Mouse (Mus musculus) forebrain, embryonic 12.5 days (tissue): ENCODE data around the gene Sdc1. TPM values are rescaled to one million over a fixed set of nuclear protein-coding genes. Genes with fewer than 3 reads are reported as not detected.

Experiments used
- ATAC-seq: fragments of 200-750 bp; cut with Nextera tagmentation; 2 replicates; pipeline ENCODE4 v1.8.0; 2017; ENCODE audit warnings: moderate TSS enrichment; ENCODE audit not compliant: low FRiP score
- H3K27ac ChIP-seq: fragments of 300-500 bp; sonication (generic); 2 replicates; pipeline ENCODE4 v1.5.1; 2016; ENCODE audit warnings: mild to moderate bottlenecking
- H3K27me3 ChIP-seq: fragments of 300-500 bp; sonication (generic); 2 replicates; pipeline ENCODE4 v1.6.1; 2016; ENCODE audit warnings: mild to moderate bottlenecking
- H3K36me3 ChIP-seq: fragments of 300-500 bp; sonication (generic); replicated peaks from 2 replicates; pipeline ENCODE4 v1.6.1; 2016; ENCODE audit warnings: mild to moderate bottlenecking
- H3K4me1 ChIP-seq: fragments of 300-500 bp; sonication (generic); 2 replicates; pipeline ENCODE4 v1.6.1; 2016
- H3K4me2 ChIP-seq: fragments of 300-500 bp; sonication (generic); 2 replicates; pipeline ENCODE4 v1.6.1; 2016; ENCODE audit warnings: mild to moderate bottlenecking, moderate library complexity
- H3K4me3 ChIP-seq: fragments of 300-500 bp; sonication (generic); replicated peaks from 2 replicates; pipeline ENCODE4 v1.5.1; 2016; ENCODE audit warnings: mild to moderate bottlenecking
- H3K9ac ChIP-seq: fragments of 300-500 bp; sonication (generic); 2 replicates; pipeline ENCODE4 v1.6.1; 2016; ENCODE audit warnings: mild to moderate bottlenecking
- H3K9me3 ChIP-seq: fragments of 300-500 bp; sonication (generic); 2 replicates; pipeline ENCODE4 v1.6.1; 2016
- WGBS: fragments of 180-500 bp; shearing (Covaris S2); methylation state at CpG from one replicate; pipeline ENCODE4 v1.1.7; 2016; 5-methylcytosine and 5-hydroxymethylcytosine counted together
- polyA plus RNA-seq: library from polyadenylated mRNA; unstranded; fragments of >200 nt; fragmentation: Nextera tagmentation; extraction: Ambion mirVana; gene quantifications from 2 replicates; pipeline ENCODE4 v1.2.1, GENCODE M21; 2016

Sdc1 gene
- polyA plus RNA-seq, 1 experiment from 2014 or later: 72.7 TPM

DNA sequence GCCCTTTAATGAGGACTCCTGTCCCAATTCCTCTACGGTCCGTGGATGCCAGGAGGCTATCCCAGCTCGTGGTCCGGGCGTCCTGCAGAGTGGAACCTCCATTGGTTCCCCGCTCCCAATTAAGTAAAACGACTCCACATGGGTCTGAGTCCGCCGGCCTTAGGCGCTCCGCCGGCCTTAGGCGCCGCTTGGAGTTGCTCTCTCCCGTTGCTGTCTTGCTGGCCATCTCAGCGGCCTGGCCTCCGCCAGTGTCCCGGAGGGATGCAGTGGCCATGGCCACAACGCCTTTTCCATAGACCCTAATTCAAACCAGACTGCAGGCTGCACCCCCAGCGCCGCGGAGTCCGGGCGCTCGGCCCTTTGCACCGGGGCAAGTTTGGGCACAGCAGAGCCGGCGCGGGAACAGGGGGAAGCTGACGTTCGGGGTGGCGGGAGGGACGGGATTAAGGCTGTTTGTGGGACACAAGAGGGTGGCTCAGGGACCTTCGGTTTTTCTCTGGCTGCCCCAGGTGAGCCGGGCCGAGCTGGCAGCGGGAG, 789 bp downstream of the Sdc1 start:
- Histone ChIP-seq H3K4me3 (peak overlapping the region; percentile 74), H3K9ac (peak overlapping the region; percentile 81), H3K36me3 (no peaks in the 10 kb centered on the region), H3K9me3 (no peaks in the 10 kb centered on the region), H3K27ac (peak overlapping the region; percentile 80), H3K27me3 (no peaks in the 10 kb centered on the region), H3K4me2 (peak overlapping the region; percentile 91), H3K4me1 (peaks cover 14% of the 10 kb centered on the region)
- no peak; the same call in 1 of the 2 replicates for ATAC-seq
- WGBS: under 1% methylated on average over 37 of the region's 37 CpGs

DNA sequence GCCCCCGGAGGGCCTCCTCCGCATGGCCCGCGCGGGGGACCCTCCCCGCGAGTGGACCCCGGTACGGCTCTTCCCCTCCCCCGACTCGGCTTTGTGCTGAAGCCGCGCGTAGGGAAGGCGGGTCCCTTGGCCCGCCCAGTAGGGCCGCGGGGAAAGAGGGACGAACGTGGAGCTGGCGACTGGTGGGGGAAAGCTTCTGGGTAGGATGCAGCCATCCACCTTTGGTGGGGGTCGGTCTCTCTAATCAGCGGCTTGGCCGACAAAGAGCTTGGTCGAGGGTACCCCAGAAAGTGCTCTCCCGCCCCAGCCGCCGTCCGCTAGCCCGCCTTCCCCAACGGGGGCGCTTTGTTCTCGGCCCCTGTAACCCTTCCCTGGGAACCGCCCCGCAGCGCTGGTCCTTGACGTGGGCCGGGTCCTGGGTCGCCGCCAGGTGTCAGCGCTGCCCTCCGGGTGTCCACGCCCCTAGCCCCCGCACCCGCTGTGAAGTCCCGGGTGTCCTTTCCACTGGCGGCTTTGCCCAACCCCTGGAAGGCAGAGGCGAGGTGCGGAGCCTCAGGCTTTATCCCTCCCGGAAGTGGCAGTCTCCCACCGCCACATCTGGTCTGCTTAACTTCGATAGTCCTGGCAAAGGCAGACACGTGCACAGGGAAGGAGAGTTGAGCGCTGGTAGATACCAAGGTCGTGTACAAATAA, 1.5 kb downstream of the Sdc1 start:
- peak overlapping the region; percentile 80 for H3K27ac ChIP-seq
- H3K4me1 ChIP-seq: peaks cover 14% of the 10 kb centered on the region
- H3K9ac ChIP-seq: peak overlapping the region; percentile 81
- no peaks in the 10 kb centered on the region for H3K9me3 ChIP-seq
- H3K4me2 ChIP-seq: peak overlapping the region; percentile 91
- H3K36me3 ChIP-seq: no peaks in the 10 kb centered on the region
- ATAC-seq: peak; percentile 55
- H3K27me3 ChIP-seq: no peaks in the 10 kb centered on the region
- H3K4me3 ChIP-seq: peak overlapping the region; percentile 74
- WGBS: under 1% methylated on average over 50 of the region's 55 CpGs

- H3K4me2 ChIP-seq: peak overlapping the region; percentile 91
- H3K27ac ChIP-seq: no peak overlapping the region
- no peaks in the 10 kb centered on the region for H3K27me3 ChIP-seq
- peak overlapping the region; percentile 81 for H3K9ac ChIP-seq
- no peaks in the 10 kb centered on the region for H3K36me3 ChIP-seq
- H3K4me3 ChIP-seq: peak overlapping the region; percentile 74
- H3K4me1 ChIP-seq: peaks cover 14% of the 10 kb centered on the region
- 28% methylated on average over 6 of the region's 6 CpGs for WGBS
- no peaks in the 10 kb centered on the region for H3K9me3 ChIP-seq
- no peak for ATAC-seq
These were observed 2.2 kb downstream of the Sdc1 start for GRCm38 (mm10) chr12:8773336-8773735.

- Histone ChIP-seq H3K4me2 (peak overlapping the region; percentile 91), H3K4me3 (0 out of 2 replicates have a peak overlapping the region, but pooled peaks have one; percentile 74), H3K4me1 (peaks cover 14% of the 10 kb centered on the region), H3K9ac (0 out of 2 replicates have a peak overlapping the region, but pooled peaks have one; percentile 33), H3K27me3 (no peaks in the 10 kb centered on the region), H3K36me3 (no peaks in the 10 kb centered on the region), H3K27ac (no peak overlapping the region), H3K9me3 (no peaks in the 10 kb centered on the region)
- ATAC-seq: no peak
These were observed 3.1 kb downstream of the Sdc1 start for GRCm38 (mm10) chr12:8774183-8774582.

- 95% methylated on average over 7 of the region's 7 CpGs for WGBS
- Histone ChIP-seq H3K4me3 (no peak overlapping the region), H3K9me3 (no peaks in the 10 kb centered on the region), H3K27ac (no peak overlapping the region), H3K4me2 (no peak overlapping the region), H3K36me3 (no peaks in the 10 kb centered on the region), H3K4me1 (peaks cover 19% of the 10 kb centered on the region), H3K9ac (no peak overlapping the region), H3K27me3 (no peaks in the 10 kb centered on the region)
- ATAC-seq: no peak
These were observed 5.1 kb downstream of the Sdc1 start for GRCm38 (mm10) chr12:8776206-8776605.

DNA sequence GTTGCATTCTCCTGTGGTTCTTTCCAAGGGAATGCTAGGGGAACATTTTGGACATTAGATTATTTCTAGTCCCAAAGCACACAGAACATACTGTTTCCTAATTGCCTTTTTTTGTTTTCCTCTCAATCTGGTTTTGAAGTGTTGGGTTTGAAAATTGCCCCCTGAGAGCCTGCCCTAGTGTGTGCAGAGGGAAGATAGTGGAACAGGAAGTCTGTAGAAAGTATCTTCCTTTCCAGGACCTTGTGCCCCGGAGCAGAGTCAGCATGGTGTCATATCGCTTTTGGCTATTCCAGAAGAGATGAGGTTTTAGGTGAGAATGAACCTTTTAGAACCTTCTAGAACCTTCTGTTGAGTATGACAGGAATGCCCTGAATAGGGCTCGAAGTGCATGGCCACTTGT, 5.6 kb downstream of the Sdc1 start:
- 91% methylated on average over 3 of the region's 3 CpGs for WGBS
- no peak overlapping the region for H3K9ac ChIP-seq
- no peaks in the 10 kb centered on the region for H3K9me3 ChIP-seq
- H3K27ac ChIP-seq: no peak overlapping the region
- no peak for ATAC-seq
- H3K4me2 ChIP-seq: no peak overlapping the region
- no peaks in the 10 kb centered on the region for H3K36me3 ChIP-seq
- peaks cover 19% of the 10 kb centered on the region for H3K4me1 ChIP-seq
- no peaks in the 10 kb centered on the region for H3K27me3 ChIP-seq
- no peak overlapping the region for H3K4me3 ChIP-seq

DNA sequence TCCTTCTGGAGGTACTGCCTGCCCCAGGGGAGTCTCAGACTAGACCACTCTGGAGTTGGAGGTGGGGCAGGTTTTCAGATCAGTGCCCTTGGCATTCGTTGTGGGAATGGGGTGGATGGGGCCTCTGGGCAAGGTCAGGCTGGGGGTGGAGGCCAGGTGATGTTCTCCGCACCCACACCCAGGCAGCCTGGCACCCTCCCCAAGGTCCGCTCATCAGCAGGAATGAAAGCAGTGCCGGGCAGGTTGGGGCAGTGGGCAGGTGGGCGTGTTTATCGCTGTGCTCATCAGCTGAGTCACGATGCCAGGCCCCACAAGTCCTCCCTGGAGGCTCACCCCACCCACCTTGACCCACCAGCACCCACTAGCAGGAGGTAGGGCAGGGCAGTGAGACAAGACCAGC, 7.0 kb downstream of the Sdc1 start:
- WGBS: 86% methylated on average over 7 of the region's 7 CpGs
- Histone ChIP-seq H3K9ac (no peak overlapping the region), H3K4me1 (peaks cover 18% of the 10 kb centered on the region), H3K27ac (no peak overlapping the region), H3K36me3 (no peaks in the 10 kb centered on the region), H3K9me3 (no peaks in the 10 kb centered on the region), H3K27me3 (no peaks in the 10 kb centered on the region), H3K4me3 (no peak overlapping the region), H3K4me2 (no peak overlapping the region)
- no peak for ATAC-seq

DNA sequence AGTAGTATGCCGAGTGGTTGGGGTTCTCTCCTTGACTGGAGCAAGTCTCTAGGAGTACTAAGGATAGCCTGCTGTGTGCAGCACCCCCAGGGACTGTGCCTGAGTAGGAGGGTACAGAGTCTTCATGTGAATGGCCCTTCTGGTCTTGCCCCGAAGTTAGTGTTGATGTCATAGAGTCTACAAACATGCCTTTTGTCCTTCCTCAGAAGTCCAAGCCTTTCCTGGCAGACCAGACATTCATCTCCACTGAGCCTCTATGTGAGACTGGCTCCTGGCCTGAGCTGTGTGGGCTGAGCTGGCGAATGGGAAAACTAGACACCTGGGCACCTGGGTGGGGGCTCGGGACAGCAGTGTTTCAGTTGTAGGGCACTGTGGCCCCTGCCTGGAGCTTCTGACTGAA, 8.7 kb downstream of the Sdc1 start:
- Histone ChIP-seq H3K27me3 (no peaks in the 10 kb centered on the region), H3K4me1 (peaks cover 7% of the 10 kb centered on the region), H3K27ac (no peak overlapping the region), H3K4me3 (no peak overlapping the region), H3K9ac (no peak overlapping the region), H3K36me3 (no peaks in the 10 kb centered on the region), H3K4me2 (no peak overlapping the region), H3K9me3 (no peaks in the 10 kb centered on the region)
- WGBS: 75% methylated on average over 4 of the region's 4 CpGs
- no peak for ATAC-seq

DNA sequence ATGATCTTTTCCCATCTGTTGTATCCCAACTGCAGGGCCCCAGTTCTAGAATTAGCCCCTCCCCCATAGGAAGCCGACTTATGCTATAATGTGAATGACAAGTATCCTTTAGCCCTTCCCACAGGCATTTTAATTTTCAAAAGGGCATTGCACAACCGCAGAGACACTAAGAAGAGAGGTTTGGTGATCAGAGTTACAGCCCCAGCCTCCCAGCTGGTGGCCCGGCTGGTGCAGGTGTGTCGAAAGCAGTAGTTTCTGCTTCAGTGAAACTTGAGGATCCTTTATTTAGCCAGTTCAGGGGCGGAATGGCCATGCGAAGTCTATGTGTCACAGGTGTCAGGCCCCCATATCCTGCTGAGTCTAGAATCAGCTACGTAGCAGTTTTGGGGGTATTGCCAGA, 10.0 kb downstream of the Sdc1 start:
- H3K4me3 ChIP-seq: no peak overlapping the region
- H3K27me3 ChIP-seq: no peaks in the 10 kb centered on the region
- H3K9ac ChIP-seq: no peak overlapping the region
- 80% methylated on average over 7 of the region's 7 CpGs for WGBS
- ATAC-seq: no peak
- H3K9me3 ChIP-seq: no peaks in the 10 kb centered on the region
- H3K4me1 ChIP-seq: peaks cover 7% of the 10 kb centered on the region
- no peaks in the 10 kb centered on the region for H3K36me3 ChIP-seq
- no peak overlapping the region for H3K27ac ChIP-seq
- H3K4me2 ChIP-seq: no peak overlapping the region

- no peaks in the 10 kb centered on the region for H3K27me3 ChIP-seq
- no peak overlapping the region for H3K4me3 ChIP-seq
- H3K9ac ChIP-seq: no peak overlapping the region
- no peaks in the 10 kb centered on the region for H3K36me3 ChIP-seq
- no peak overlapping the region for H3K4me2 ChIP-seq
- no peak for ATAC-seq
- no peaks in the 10 kb centered on the region for H3K9me3 ChIP-seq
- peaks cover 5% of the 10 kb centered on the region for H3K4me1 ChIP-seq
- 88% methylated on average over 9 of the region's 9 CpGs for WGBS
- H3K27ac ChIP-seq: no peak overlapping the region
These were observed 10.7 kb downstream of the Sdc1 start for GRCm38 (mm10) chr12:8781681-8782378.

GRCm38 (mm10) chr12:8782565-8782964, 11.4 kb downstream of the Sdc1 start:
- H3K9me3 ChIP-seq: no peaks in the 10 kb centered on the region
- no peak for ATAC-seq
- H3K4me3 ChIP-seq: no peak overlapping the region
- peaks cover 8% of the 10 kb centered on the region for H3K4me1 ChIP-seq
- no peak overlapping the region for H3K4me2 ChIP-seq
- H3K36me3 ChIP-seq: no peaks in the 10 kb centered on the region
- H3K27me3 ChIP-seq: no peaks in the 10 kb centered on the region
- no peak overlapping the region for H3K27ac ChIP-seq
- 80% methylated on average over 3 of the region's 3 CpGs for WGBS
- H3K9ac ChIP-seq: no peak overlapping the region

DNA sequence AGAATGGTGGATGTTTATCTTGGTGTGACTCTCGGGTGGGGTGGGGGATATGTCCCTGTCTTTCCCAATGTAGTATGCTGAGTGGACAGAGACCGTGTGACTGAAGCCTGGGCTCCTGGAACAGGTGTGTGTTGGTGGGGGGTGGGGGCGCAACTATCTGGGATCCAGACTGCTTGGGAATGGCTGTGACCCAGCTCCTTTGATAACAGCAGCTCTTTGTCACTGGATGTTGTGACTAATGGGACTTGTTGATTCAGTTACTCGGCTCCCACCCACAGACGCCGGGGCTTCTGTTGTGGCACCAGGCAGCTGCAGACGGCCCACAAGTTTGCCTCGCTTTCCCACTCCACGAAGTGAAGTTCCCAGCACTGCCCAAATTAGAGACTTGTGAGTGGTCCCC, 13.1 kb downstream of the Sdc1 start:
- 83% methylated on average over 9 of the region's 9 CpGs for WGBS
- ATAC-seq: no peak
- H3K4me1 ChIP-seq: peaks cover 19% of the 10 kb centered on the region

More for the DNA sequence above, 13.1 kb downstream of the Sdc1 start:
- no peak overlapping the region for H3K4me3 ChIP-seq
- no peak overlapping the region for H3K27ac ChIP-seq
- H3K36me3 ChIP-seq: no peaks in the 10 kb centered on the region
- H3K27me3 ChIP-seq: no peaks in the 10 kb centered on the region
- H3K9ac ChIP-seq: no peak overlapping the region
- H3K4me2 ChIP-seq: no peak overlapping the region
- H3K9me3 ChIP-seq: no peaks in the 10 kb centered on the region
